Mouse (Mus musculus): Measurements from ENCODE around the gene Acad10. TPM values are rescaled to one million over a fixed set of nuclear protein-coding genes. Genes with fewer than 3 reads are reported as not detected.
"Not testable (repeated sequence)": the region's sequence is repeated elsewhere in the genome, so short reads cannot be mapped to it uniquely, and the experiment has no call there.

The Acad10 gene
- polyA plus RNA-seq, 1 experiment from 2014 or later = 7.8 TPM

GRCm38 (mm10) chr5:121664078-121664477, 3.8 kb upstream of the Acad10 start:
- Histone ChIP-seq H3K4me1 (ENCODE audit: control insufficient read depth, insufficient read depth, low read length) (peaks cover 7% of the 10 kb centered on the region; the same call in 1 of the 2 replicates), H3K36me3 (ENCODE audit: control insufficient read depth, insufficient read depth, low read length) (peaks cover 12% of the 10 kb centered on the region), H3K4me2 (ENCODE audit: low read depth, low read length) (no peak overlapping the region), H3K9ac (ENCODE audit: low read depth, low read length) (no peak overlapping the region), H3K9me3 (ENCODE audit: control insufficient read depth, low read length) (no peaks in the 10 kb centered on the region), H3K27ac (ENCODE audit: low read length) (no peak overlapping the region), H3K27me3 (replicated peaks; ENCODE audit: control insufficient read depth, insufficient read depth, low read length) (no peaks in the 10 kb centered on the region), H3K4me3 (ENCODE audit: low read length) (no peak overlapping the region)
- ATAC-seq = no peak
- 88% methylated on average over 6 of the region's 6 CpGs for WGBS

- H3K4me1 ChIP-seq (ENCODE audit: control insufficient read depth, insufficient read depth, low read length) = peaks cover 7% of the 10 kb centered on the region; the same call in 1 of the 2 replicates
Observed at GRCm38 (mm10) chr5:121663456-121663855, 3.1 kb upstream of the Acad10 start.

DNA sequence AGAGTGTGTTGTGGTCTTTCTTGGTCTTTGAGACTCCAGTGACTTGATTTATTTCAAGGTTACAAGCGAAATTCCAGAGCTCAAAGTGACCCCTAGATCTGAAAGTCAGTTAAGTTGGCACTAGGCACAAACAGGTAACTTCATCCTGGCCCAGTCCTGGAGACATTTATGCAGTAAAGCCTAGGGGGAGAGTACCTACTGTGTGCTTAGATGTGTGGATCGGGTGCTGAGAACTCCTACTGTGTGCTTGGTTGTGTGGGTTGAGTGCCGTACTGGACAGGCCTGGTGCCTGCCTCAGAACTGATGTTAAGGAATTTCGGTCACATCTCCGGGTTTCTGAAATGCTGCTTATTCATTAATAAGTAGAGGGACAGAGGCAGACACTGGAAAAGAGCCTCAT, 1.2 kb upstream of the Acad10 start:
- Histone ChIP-seq H3K9ac (ENCODE audit: low read depth, low read length) (peak overlapping the region; percentile 96), H3K4me1 (ENCODE audit: control insufficient read depth, insufficient read depth, low read length) (peaks cover 7% of the 10 kb centered on the region; the same call in 1 of the 2 replicates), H3K27ac (ENCODE audit: low read length) (no peak overlapping the region), H3K36me3 (ENCODE audit: control insufficient read depth, insufficient read depth, low read length) (peaks cover 12% of the 10 kb centered on the region; the same call in 1 of the 2 replicates), H3K9me3 (ENCODE audit: control insufficient read depth, low read length) (no peaks in the 10 kb centered on the region), H3K4me2 (ENCODE audit: low read depth, low read length) (peak overlapping the region; percentile 72), H3K4me3 (ENCODE audit: low read length) (peak overlapping the region; percentile 97), H3K27me3 (replicated peaks; ENCODE audit: control insufficient read depth, insufficient read depth, low read length) (no peaks in the 10 kb centered on the region)
- no peak for ATAC-seq
- WGBS = 82% methylated on average over 5 of the region's 5 CpGs

More at GRCm38 (mm10) chr5:121663456-121663855, 3.1 kb upstream of the Acad10 start:
- no peaks in the 10 kb centered on the region for H3K9me3 ChIP-seq (ENCODE audit: control insufficient read depth, low read length)
- H3K27me3 ChIP-seq (replicated peaks; ENCODE audit: control insufficient read depth, insufficient read depth, low read length) = no peaks in the 10 kb centered on the region
- H3K4me2 ChIP-seq (ENCODE audit: low read depth, low read length) = no peak overlapping the region
- ATAC-seq = no peak
- H3K9ac ChIP-seq (ENCODE audit: low read depth, low read length) = no peak overlapping the region
- 81% methylated on average over 8 of the region's 8 CpGs for WGBS
- no peak overlapping the region for H3K27ac ChIP-seq (ENCODE audit: low read length)
- H3K36me3 ChIP-seq (ENCODE audit: control insufficient read depth, insufficient read depth, low read length) = peaks cover 12% of the 10 kb centered on the region
- H3K4me3 ChIP-seq (ENCODE audit: low read length) = no peak overlapping the region

DNA sequence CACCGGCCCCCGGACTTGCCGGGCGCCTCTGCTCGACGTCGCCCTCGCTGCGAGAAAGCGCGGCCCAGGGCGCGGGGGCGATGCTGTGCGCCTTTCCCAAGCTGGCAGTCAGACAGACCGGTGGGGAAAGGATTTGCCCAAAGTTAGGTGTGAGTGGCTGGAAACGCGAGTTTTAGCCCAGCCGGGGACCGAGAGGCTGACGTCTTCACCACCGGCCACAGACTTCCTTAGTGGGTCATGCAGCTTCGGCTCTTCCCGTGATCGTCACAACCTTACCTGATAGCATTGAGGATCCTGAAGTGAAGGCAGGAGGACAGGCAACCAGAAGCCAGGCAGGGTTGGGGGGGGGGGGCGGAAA, 562 bp upstream of the Acad10 start:
- peaks cover 8% of the 10 kb centered on the region; the same call in 1 of the 2 replicates for H3K36me3 ChIP-seq (ENCODE audit: control insufficient read depth, insufficient read depth, low read length)
- H3K4me1 ChIP-seq (ENCODE audit: control insufficient read depth, insufficient read depth, low read length) = peaks cover 7% of the 10 kb centered on the region; the same call in 1 of the 2 replicates
- H3K9me3 ChIP-seq (ENCODE audit: control insufficient read depth, low read length) = no peaks in the 10 kb centered on the region
- WGBS = under 1% methylated on average over 26 of the region's 26 CpGs
- H3K4me2 ChIP-seq (ENCODE audit: low read depth, low read length) = peak overlapping the region; percentile 72
- ATAC-seq = peak; percentile 28
- peak overlapping the region; percentile 97 for H3K4me3 ChIP-seq (ENCODE audit: low read length)
- peak overlapping the region; percentile 96 for H3K9ac ChIP-seq (ENCODE audit: low read depth, low read length)
- H3K27me3 ChIP-seq (replicated peaks; ENCODE audit: control insufficient read depth, insufficient read depth, low read length) = no peaks in the 10 kb centered on the region
- H3K27ac ChIP-seq (ENCODE audit: low read length) = peak overlapping the region; percentile 39

GRCm38 (mm10) chr5:121657656-121658055, 2.7 kb downstream of the Acad10 start:
- not testable (repeated sequence) for H3K36me3 ChIP-seq (ENCODE audit: control insufficient read depth, insufficient read depth, low read length); H3K4me2 ChIP-seq (ENCODE audit: low read depth, low read length); H3K27me3 ChIP-seq (replicated peaks; ENCODE audit: control insufficient read depth, insufficient read depth, low read length); H3K27ac ChIP-seq (ENCODE audit: low read length); H3K4me3 ChIP-seq (ENCODE audit: low read length); H3K4me1 ChIP-seq (ENCODE audit: control insufficient read depth, insufficient read depth, low read length); ATAC-seq; H3K9me3 ChIP-seq (ENCODE audit: control insufficient read depth, low read length); H3K9ac ChIP-seq (ENCODE audit: low read depth, low read length)
- 88% methylated on average over 6 of the region's 6 CpGs for WGBS

GRCm38 (mm10) chr5:121656866-121657265, 3.4 kb downstream of the Acad10 start:
- not testable (repeated sequence) for H3K36me3 ChIP-seq (ENCODE audit: control insufficient read depth, insufficient read depth, low read length); H3K4me2 ChIP-seq (ENCODE audit: low read depth, low read length); H3K9me3 ChIP-seq (ENCODE audit: control insufficient read depth, low read length); H3K9ac ChIP-seq (ENCODE audit: low read depth, low read length); H3K4me1 ChIP-seq (ENCODE audit: control insufficient read depth, insufficient read depth, low read length); H3K27me3 ChIP-seq (replicated peaks; ENCODE audit: control insufficient read depth, insufficient read depth, low read length); H3K4me3 ChIP-seq (ENCODE audit: low read length); ATAC-seq; H3K27ac ChIP-seq (ENCODE audit: low read length)
- 72% methylated on average over 6 of the region's 6 CpGs for WGBS

- Histone ChIP-seq H3K4me1 (ENCODE audit: control insufficient read depth, insufficient read depth, low read length) (no peaks in the 10 kb centered on the region), H3K27ac (ENCODE audit: low read length) (no peak overlapping the region), H3K27me3 (replicated peaks; ENCODE audit: control insufficient read depth, insufficient read depth, low read length) (no peaks in the 10 kb centered on the region), H3K4me2 (ENCODE audit: low read depth, low read length) (no peak overlapping the region), H3K9ac (ENCODE audit: low read depth, low read length) (no peak overlapping the region), H3K4me3 (ENCODE audit: low read length) (no peak overlapping the region), H3K36me3 (ENCODE audit: control insufficient read depth, insufficient read depth, low read length) (no peaks in the 10 kb centered on the region), H3K9me3 (ENCODE audit: control insufficient read depth, low read length) (no peaks in the 10 kb centered on the region)
- ATAC-seq = no peak
- WGBS = 84% methylated on average over 4 of the region's 4 CpGs
Observed at GRCm38 (mm10) chr5:121654526-121654925, 5.8 kb downstream of the Acad10 start.

GRCm38 (mm10) chr5:121649134-121649533, 11.2 kb downstream of the Acad10 start:
- H3K9me3 ChIP-seq (ENCODE audit: control insufficient read depth, low read length) = no peaks in the 10 kb centered on the region
- no peak overlapping the region for H3K4me2 ChIP-seq (ENCODE audit: low read depth, low read length)
- H3K27me3 ChIP-seq (replicated peaks; ENCODE audit: control insufficient read depth, insufficient read depth, low read length) = no peaks in the 10 kb centered on the region
- H3K4me3 ChIP-seq (ENCODE audit: low read length) = no peak overlapping the region
- no peak overlapping the region for H3K9ac ChIP-seq (ENCODE audit: low read depth, low read length)
- no peak overlapping the region for H3K27ac ChIP-seq (ENCODE audit: low read length)
- H3K4me1 ChIP-seq (ENCODE audit: control insufficient read depth, insufficient read depth, low read length) = no peaks in the 10 kb centered on the region
- WGBS = 68% methylated on average over 7 of the region's 7 CpGs
- no peak for ATAC-seq
- H3K36me3 ChIP-seq (ENCODE audit: control insufficient read depth, insufficient read depth, low read length) = no peaks in the 10 kb centered on the region

DNA sequence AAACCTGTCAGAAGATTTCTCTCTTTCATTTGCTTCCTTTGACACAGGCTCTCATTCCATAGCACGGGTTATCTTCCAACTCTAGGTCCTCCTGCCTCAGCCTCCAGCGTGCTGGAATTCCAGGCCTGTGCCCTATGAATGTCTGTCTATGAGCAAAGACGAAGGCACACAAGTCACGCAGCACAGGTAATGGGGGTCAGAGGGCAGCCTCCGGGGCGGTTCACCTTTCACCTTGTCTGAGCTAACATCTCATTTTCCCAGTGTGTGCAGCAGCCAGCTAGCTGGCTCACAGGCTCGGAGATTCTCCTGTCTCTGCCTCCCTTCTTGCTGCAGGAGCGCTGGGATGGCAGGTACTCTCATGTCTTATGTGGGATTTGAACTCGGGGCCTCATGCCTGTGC, 20.7 kb downstream of the Acad10 start:
- ATAC-seq = no peak
- Histone ChIP-seq H3K4me3 (ENCODE audit: low read length) (no peak overlapping the region), H3K27ac (ENCODE audit: low read length) (no peak overlapping the region), H3K36me3 (ENCODE audit: control insufficient read depth, insufficient read depth, low read length) (no peaks in the 10 kb centered on the region), H3K27me3 (replicated peaks; ENCODE audit: control insufficient read depth, insufficient read depth, low read length) (no peaks in the 10 kb centered on the region), H3K9me3 (ENCODE audit: control insufficient read depth, low read length) (no peaks in the 10 kb centered on the region), H3K4me1 (ENCODE audit: control insufficient read depth, insufficient read depth, low read length) (no peaks in the 10 kb centered on the region), H3K9ac (ENCODE audit: low read depth, low read length) (no peak overlapping the region), H3K4me2 (ENCODE audit: low read depth, low read length) (no peak overlapping the region)
- WGBS = 89% methylated on average over 9 of the region's 9 CpGs

DNA sequence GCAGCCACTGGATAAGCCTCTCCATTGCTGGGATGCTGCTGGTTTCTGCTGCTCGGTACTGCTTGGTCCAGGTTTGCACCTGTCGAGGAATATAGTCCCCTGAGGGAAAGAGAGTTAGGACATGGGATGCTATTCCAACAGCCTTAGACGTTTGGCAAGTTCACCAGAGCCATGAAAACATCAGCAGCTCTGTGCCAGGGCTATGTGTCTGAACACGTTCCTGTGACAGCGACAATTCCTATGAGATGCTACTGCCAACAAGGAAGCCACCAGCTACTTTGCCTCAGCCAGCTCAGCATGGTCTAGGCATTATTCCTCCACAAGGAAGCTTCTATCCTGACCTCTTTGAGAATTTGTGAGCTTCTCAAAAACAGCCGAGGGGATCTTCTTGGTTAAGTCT, 23.0 kb downstream of the Acad10 start:
- H3K9ac ChIP-seq (ENCODE audit: low read depth, low read length) = no peak overlapping the region
- H3K4me2 ChIP-seq (ENCODE audit: low read depth, low read length) = no peak overlapping the region
- H3K4me1 ChIP-seq (ENCODE audit: control insufficient read depth, insufficient read depth, low read length) = no peaks in the 10 kb centered on the region
- H3K27me3 ChIP-seq (replicated peaks; ENCODE audit: control insufficient read depth, insufficient read depth, low read length) = no peaks in the 10 kb centered on the region
- 87% methylated on average over 6 of the region's 6 CpGs for WGBS
- no peaks in the 10 kb centered on the region for H3K36me3 ChIP-seq (ENCODE audit: control insufficient read depth, insufficient read depth, low read length)
- no peak overlapping the region for H3K27ac ChIP-seq (ENCODE audit: low read length)
- no peak for ATAC-seq
- H3K9me3 ChIP-seq (ENCODE audit: control insufficient read depth, low read length) = no peaks in the 10 kb centered on the region
- no peak overlapping the region for H3K4me3 ChIP-seq (ENCODE audit: low read length)
